Mouse (Mus musculus): ENCODE results near the gene Mdn1. TPM values are rescaled to one million over a fixed set of nuclear protein-coding genes. Genes with fewer than 3 reads are reported as not detected.
A peak's percentile ranks its signal among the peaks of the same experiment; 100 is the strongest.

Gene Mdn1
- total RNA-seq (2012; rRNA removed) (47.9 and 49.8 TPM in 2 replicates), polyA plus RNA-seq (2012; ENCODE audit: insufficient read depth in 1 of 2, insufficient read length in 2 of 2, low read depth in 1 of 2, low replicate concordance in 2 of 2, missing spikeins in 1 of 2) (10 to 100 TPM; 16.1 to 44.5 TPM)

GRCm38 (mm10) chr4:32656918-32657662 lies at the start of gene Mdn1:
TSS of gene Mdn1 (plus strand) at chr4:32657119.
- peaks cover 46% of the 10 kb centered on the region for H3K79me2 ChIP-seq (ENCODE audit: control insufficient read depth, insufficient read depth, low read length, poor library complexity)
- no peak for TF ChIP-seq ETS1 (IDR thresholded peaks at IDR 0.05; ENCODE audit: low read depth, low read length)
- TF ChIP-seq RAD21 (IDR thresholded peaks at IDR 0.05; ENCODE audit: low read depth, low read length) = no peak
- 0 out of 2 replicates have a peak, but pooled peaks have one; percentile 43 for TF ChIP-seq BHLHE40 (IDR thresholded peaks at IDR 0.05; ENCODE audit: borderline replicate concordance, low read depth, low read length)
- no peak for TF ChIP-seq SMC3 (IDR thresholded peaks at IDR 0.05; ENCODE audit: low read depth, low read length)
- TF ChIP-seq GATA1 (IDR thresholded peaks at IDR 0.05; ENCODE audit: low read depth, low read length) = no peak
- peak; percentile 83 for TF ChIP-seq TBP (IDR thresholded peaks at IDR 0.05; ENCODE audit: low read depth, low read length)
- TF ChIP-seq MAX (IDR thresholded peaks at IDR 0.05; ENCODE audit: low read length) = peak; percentile 94
- TF ChIP-seq USF2 (IDR thresholded peaks at IDR 0.05; ENCODE audit: borderline replicate concordance in 1 of 2, insufficient read depth in 1 of 2, low read depth in 1 of 2, low read length in 2 of 2) = no peak
- no peak for TF ChIP-seq MEF2A (IDR thresholded peaks at IDR 0.05; ENCODE audit: extremely low read depth, insufficient replicate concordance, low read depth, low read length, poor library complexity, severe bottlenecking)
- TF ChIP-seq NRF1 (IDR thresholded peaks at IDR 0.05; ENCODE audit: insufficient read depth, low read depth, low read length, poor library complexity, severe bottlenecking) = no peak
- peak; percentile 79 for TF ChIP-seq NELFE (IDR thresholded peaks at IDR 0.05; ENCODE audit: low read depth, low read length)
- TF ChIP-seq KAT2A (conservative IDR thresholded peaks at IDR 0.05; ENCODE audit: low read depth, low read length) = peak; percentile 19; the same call in 1 of the 2 replicates
- TF ChIP-seq POLR2AphosphoS5 (IDR thresholded peaks at IDR 0.05; ENCODE audit: borderline replicate concordance, low read depth, low read length) = no peak
- TF ChIP-seq GABPA (IDR thresholded peaks at IDR 0.05; ENCODE audit: low read depth, low read length) = no peak
- no peak for TF ChIP-seq CHD2 (IDR thresholded peaks at IDR 0.05; ENCODE audit: low read length)
- no peak for TF ChIP-seq TAL1 (IDR thresholded peaks at IDR 0.05; ENCODE audit: low read length)
- no peak; the same call in 1 of the 2 replicates for TF ChIP-seq MAZ (IDR thresholded peaks at IDR 0.05; ENCODE audit: low read depth, low read length)
- TF ChIP-seq USF1 (IDR thresholded peaks at IDR 0.05; ENCODE audit: low read depth, low read length) = peak; percentile 68
- TF ChIP-seq MAFK (IDR thresholded peaks at IDR 0.05; ENCODE audit: borderline replicate concordance, low read depth, low read length) = no peak
- no peak for TF ChIP-seq MYB (IDR thresholded peaks at IDR 0.05; ENCODE audit: low read depth, low read length)
- TF ChIP-seq JUND (IDR thresholded peaks at IDR 0.05; ENCODE audit: low read depth, low read length) = no peak
- TF ChIP-seq RCOR1 (IDR thresholded peaks at IDR 0.05; ENCODE audit: low read depth, low read length) = no peak
- no peak for TF ChIP-seq E2F4 (IDR thresholded peaks at IDR 0.05; ENCODE audit: borderline replicate concordance, low read depth, low read length)
- peak; percentile 72 for TF ChIP-seq POLR2AphosphoS2 (IDR thresholded peaks at IDR 0.05; ENCODE audit: low read length)
- peak; percentile 100 for TF ChIP-seq MXI1 (IDR thresholded peaks at IDR 0.05; ENCODE audit: low read depth, low read length)
- TF ChIP-seq SIN3A (IDR thresholded peaks at IDR 0.05; ENCODE audit: low read length) = peak; percentile 98
- peak; percentile 38 to 95; a peak in 2 of 4 replicates for TF ChIP-seq POLR2A (IDR thresholded peaks at IDR 0.05; ENCODE audit: control insufficient read depth in 1 of 2, insufficient read depth in 1 of 2, low read depth in 1 of 2, low read length in 2 of 2, poor library complexity in 1 of 2)
- TF ChIP-seq TCF12 (IDR thresholded peaks at IDR 0.05; ENCODE audit: low read depth, low read length) = no peak; the same call in none of the 2 replicates
- TF ChIP-seq CTCF (IDR thresholded peaks at IDR 0.05 in 2 of 3, conservative IDR thresholded peaks at IDR 0.05 in 1 of 3; ENCODE audit: control insufficient read depth in 1 of 3, insufficient read depth in 1 of 3, low read depth in 2 of 3, low read length in 3 of 3, poor library complexity in 1 of 3, severe bottlenecking in 1 of 3) = no peak
- TF ChIP-seq ZMIZ1 (IDR thresholded peaks at IDR 0.05; ENCODE audit: low read depth, low read length) = peak; percentile 67; the same call in 1 of the 2 replicates
- TF ChIP-seq ZKSCAN1 (IDR thresholded peaks at IDR 0.05; ENCODE audit: low read depth, low read length) = no peak
- TF ChIP-seq EP300 (IDR thresholded peaks at IDR 0.05; ENCODE audit: low read depth in 1 of 2, low read length in 2 of 2) = 0 out of 4 replicates have a peak, but pooled peaks of 1 of the 2 experiments have one; percentile 7
- no peak for TF ChIP-seq ZNF384 (IDR thresholded peaks at IDR 0.05; ENCODE audit: low read depth, low read length)
- TF ChIP-seq MYC (IDR thresholded peaks at IDR 0.05; ENCODE audit: low read depth, low read length) = peak; percentile 98
- TF ChIP-seq CHD1 (IDR thresholded peaks at IDR 0.05; ENCODE audit: low read depth, low read length) = no peak

More at GRCm38 (mm10) chr4:32656918-32657662, at the start of gene Mdn1:
- DNase-seq (ENCODE audit: low read depth, low spot score) = peak; percentile 96
- Histone ChIP-seq H3K9me3 (replicated peaks; ENCODE audit: insufficient read depth, low read length) (no peaks in the 10 kb centered on the region), H3K27me3 (ENCODE audit: control insufficient read depth in 1 of 2, insufficient read depth in 2 of 2, low read length in 2 of 2) (no peaks in the 10 kb centered on the region), H3K27ac (ENCODE audit: control insufficient read depth, low read depth, low read length) (peak within 1 kb of the TSS; percentile 78), H3K4me1 (ENCODE audit: control insufficient read depth in 1 of 2, insufficient read depth in 2 of 2, low read length in 2 of 2) (peaks cover 0 to 9% of the 10 kb centered on the region in 2 experiments; a peak in 2 of 4 replicates), H3K36me3 (ENCODE audit: control insufficient read depth in 1 of 2, insufficient read depth in 2 of 2, low read length in 2 of 2) (peaks cover 9 to 15% of the 10 kb centered on the region in 2 experiments; a peak in 3 of 4 replicates), H3K4me3 (ENCODE audit: control insufficient read depth in 1 of 2, insufficient read depth in 1 of 2, low read depth in 2 of 2, low read length in 2 of 2) (peak within 1 kb of the TSS; percentile 69 to 96), H3K9ac (ENCODE audit: control insufficient read depth, low read depth, low read length, poor library complexity, severe bottlenecking) (peak within 1 kb of the TSS; percentile 86)
